Mouse (Mus musculus) lung, postnatal 10 days (tissue): ENCODE data around the gene Pomt1.
A peak's percentile ranks its signal among the peaks of the same experiment; 100 is the strongest.

Source experiments
- DNase-seq: peaks from one replicate; pipeline ENCODE4 v3.0.0; 2021

The Pomt1 gene

GRCm38 (mm10) chr2:32235886-32236759 is at the start of gene Pomt1:
Gene Pomt1, plus strand, starts transcription at chr2:32236590.
- peak; percentile 93 for DNase-seq

- DNase-seq, result no peak
Measured at GRCm38 (mm10) chr2:32187019-32187551, 49.3 kb upstream of the Pomt1 start.

GRCm38 (mm10) chr2:32187649-32188048 is 48.7 kb upstream of the Pomt1 start:
- no peak for DNase-seq

- DNase-seq, result no peak
Measured at GRCm38 (mm10) chr2:32189060-32189681, 47.2 kb upstream of the Pomt1 start.

- no peak for DNase-seq
Measured at GRCm38 (mm10) chr2:32190620-32191019, 45.8 kb upstream of the Pomt1 start.

GRCm38 (mm10) chr2:32191872-32192507 is 44.4 kb upstream of the Pomt1 start:
- DNase-seq, result peak; percentile 79

GRCm38 (mm10) chr2:32198977-32199376 is 37.4 kb upstream of the Pomt1 start:
- no peak for DNase-seq

- DNase-seq, result no peak
Measured at GRCm38 (mm10) chr2:32200033-32200432, 36.4 kb upstream of the Pomt1 start.

GRCm38 (mm10) chr2:32200712-32201111 is 35.7 kb upstream of the Pomt1 start:
- no peak for DNase-seq

GRCm38 (mm10) chr2:32201527-32201926 is 34.9 kb upstream of the Pomt1 start:
- DNase-seq, result peak; percentile 50

GRCm38 (mm10) chr2:32203853-32204252 is 32.5 kb upstream of the Pomt1 start:
- DNase-seq, result no peak

GRCm38 (mm10) chr2:32207682-32208081 is 28.7 kb upstream of the Pomt1 start:
- DNase-seq, result no peak

- no peak for DNase-seq
Measured at GRCm38 (mm10) chr2:32211689-32212088, 24.7 kb upstream of the Pomt1 start.

- peak; percentile 36 for DNase-seq
Measured at GRCm38 (mm10) chr2:32213000-32213399, 23.4 kb upstream of the Pomt1 start.

GRCm38 (mm10) chr2:32215576-32215975 is 20.8 kb upstream of the Pomt1 start:
- no peak for DNase-seq

- DNase-seq, result no peak
Measured at GRCm38 (mm10) chr2:32216506-32216905, 19.9 kb upstream of the Pomt1 start.

GRCm38 (mm10) chr2:32217656-32218055 is 18.7 kb upstream of the Pomt1 start:
- no peak for DNase-seq

GRCm38 (mm10) chr2:32218113-32218512 is 18.3 kb upstream of the Pomt1 start:
- no peak for DNase-seq

GRCm38 (mm10) chr2:32218541-32219334 is 17.7 kb upstream of the Pomt1 start:
- DNase-seq, result no peak

GRCm38 (mm10) chr2:32219501-32219900 is 16.9 kb upstream of the Pomt1 start:
- no peak for DNase-seq

GRCm38 (mm10) chr2:32220021-32220420 is 16.4 kb upstream of the Pomt1 start:
- DNase-seq, result no peak

GRCm38 (mm10) chr2:32220969-32221368 is 15.4 kb upstream of the Pomt1 start:
- DNase-seq, result no peak

- DNase-seq, result no peak
Measured at GRCm38 (mm10) chr2:32221577-32221976, 14.8 kb upstream of the Pomt1 start.
